Mouse (Mus musculus) cortical plate, adult 2 months (tissue): ENCODE results near the gene 2700049A03Rik. TPM values are rescaled to one million over a fixed set of nuclear protein-coding genes. Genes with fewer than 3 reads are reported as not detected.

Source experiments
- H3K27ac ChIP-seq: fragments of 200-500 bp; 2 replicates; pipeline ENCODE4 v1.5.1; 2012; ENCODE audit warnings: low read length, control low read depth, inconsistent platforms; ENCODE audit not compliant: insufficient read depth
- H3K4me1 ChIP-seq: fragments of 200-500 bp; 2 replicates; pipeline ENCODE4 v1.6.1; 2011; ENCODE audit warnings: low read length; ENCODE audit not compliant: control insufficient read depth, insufficient read depth
- H3K4me3 ChIP-seq: fragments of 200-500 bp; 2 replicates; pipeline ENCODE4 v1.5.1; 2011; ENCODE audit warnings: mild to moderate bottlenecking, low read length, control low read depth; ENCODE audit not compliant: insufficient read depth
- CTCF ChIP-seq: fragments of 200-500 bp; IDR thresholded peaks from 2 replicates; pipeline ENCODE4 v1.5.1; 2011; ENCODE audit warnings: mild to moderate bottlenecking, control low read depth, low read length; ENCODE audit not compliant: insufficient read depth; ENCODE audit errors: extremely low read depth
- POLR2A ChIP-seq: fragments of 200-500 bp; IDR thresholded peaks from 2 replicates; pipeline ENCODE4 v1.6.1; 2011; ENCODE audit warnings: mild to moderate bottlenecking, low read length, control low read depth; ENCODE audit not compliant: insufficient read depth; ENCODE audit errors: extremely low read depth
- polyA plus RNA-seq: library from polyadenylated mRNA; depleted of rRNA; stranded (reverse); fragments of >200 nt; gene quantifications from 2 replicates; pipeline ENCODE4 v1.2.3, GENCODE M21; 2012

2700049A03Rik gene
- polyA plus RNA-seq, 1 experiment = 5.3 TPM

DNA sequence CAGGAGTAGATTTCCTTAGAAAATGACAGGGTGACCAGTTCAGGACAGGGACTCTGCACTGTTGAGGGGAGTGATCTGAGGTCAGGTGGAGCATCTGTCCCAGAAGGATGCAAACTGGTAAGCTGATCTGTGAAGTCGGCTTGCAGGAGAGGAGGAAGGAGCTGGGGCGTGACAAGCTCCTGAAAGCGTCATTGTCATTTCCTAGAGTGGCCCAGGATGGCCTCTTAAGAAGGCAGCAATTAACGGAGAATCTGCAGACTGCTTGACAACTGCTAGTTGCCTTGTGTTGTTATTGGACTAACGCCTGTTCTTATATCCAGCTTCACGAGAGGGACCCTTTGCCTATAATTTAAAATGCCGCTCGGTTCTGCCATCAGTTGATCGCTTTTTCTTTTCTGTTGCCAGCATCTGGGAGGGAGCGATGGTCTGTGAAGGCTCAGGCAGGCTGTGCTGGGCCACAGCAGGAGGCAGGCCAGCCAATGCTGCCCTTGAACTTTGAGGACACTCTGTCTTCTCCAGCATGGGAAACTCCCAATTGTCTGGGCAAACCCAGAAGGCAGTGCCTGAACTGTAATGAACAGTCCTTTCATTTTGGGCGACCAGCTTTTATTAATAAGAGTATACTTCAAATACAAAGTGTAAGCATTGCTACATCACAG, 116.0 kb downstream of the 2700049A03Rik start:
- no peak overlapping the region for H3K4me3 ChIP-seq
- TF ChIP-seq CTCF = no peak

GRCm38 (mm10) chr12:71254779-71255178, 118.1 kb downstream of the 2700049A03Rik start:
- no peak overlapping the region for H3K4me3 ChIP-seq
- TF ChIP-seq POLR2A (no peak), CTCF (no peak)
- no peaks in the 10 kb centered on the region for H3K4me1 ChIP-seq
- H3K27ac ChIP-seq = no peak overlapping the region

More for the DNA sequence above, 116.0 kb downstream of the 2700049A03Rik start:
- no peaks in the 10 kb centered on the region for H3K4me1 ChIP-seq
- no peak overlapping the region for H3K27ac ChIP-seq

GRCm38 (mm10) chr12:71258196-71258920, 121.7 kb downstream of the 2700049A03Rik start:
- Histone ChIP-seq H3K4me1 (no peaks in the 10 kb centered on the region), H3K27ac (no peak overlapping the region), H3K4me3 (no peak overlapping the region)
- no peak for TF ChIP-seq POLR2A

GRCm38 (mm10) chr12:71264211-71264610, 127.6 kb downstream of the 2700049A03Rik start:
- H3K27ac ChIP-seq = no peak overlapping the region
- H3K4me3 ChIP-seq = no peak overlapping the region
- TF ChIP-seq CTCF (no peak), POLR2A (no peak)
- H3K4me1 ChIP-seq = no peaks in the 10 kb centered on the region

DNA sequence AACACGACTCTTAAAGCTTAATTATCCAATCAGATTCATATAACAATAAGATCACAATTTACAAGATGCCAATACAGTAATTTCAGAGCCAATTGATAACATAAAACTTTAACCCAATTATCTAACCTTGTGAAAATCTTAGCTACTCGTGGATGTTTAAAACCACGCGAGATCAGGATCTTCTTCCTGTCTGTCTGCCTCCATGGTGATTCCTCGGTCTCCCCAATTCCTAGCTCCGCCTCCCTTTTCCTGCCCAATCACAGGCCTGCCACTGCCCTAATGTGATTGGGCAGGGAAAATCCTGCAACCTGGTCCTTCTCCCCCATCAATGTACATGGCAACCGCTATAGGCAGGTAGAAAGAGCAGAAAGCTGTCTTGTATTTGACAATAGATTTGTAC, 132.7 kb downstream of the 2700049A03Rik start:
- Histone ChIP-seq H3K4me1 (no peaks in the 10 kb centered on the region), H3K4me3 (no peak overlapping the region), H3K27ac (no peak overlapping the region)
- no peak for TF ChIP-seq CTCF
- no peak for TF ChIP-seq POLR2A

- H3K27ac ChIP-seq = no peak overlapping the region
- no peak overlapping the region for H3K4me3 ChIP-seq
- no peaks in the 10 kb centered on the region for H3K4me1 ChIP-seq
- no peak for TF ChIP-seq POLR2A
- no peak for TF ChIP-seq CTCF
Observed at GRCm38 (mm10) chr12:71271131-71271530, 134.5 kb downstream of the 2700049A03Rik start.

GRCm38 (mm10) chr12:71274519-71275237, 138.0 kb downstream of the 2700049A03Rik start:
- H3K4me3 ChIP-seq = no peak overlapping the region
- TF ChIP-seq CTCF (no peak), POLR2A (no peak)
- H3K27ac ChIP-seq = no peak overlapping the region
- H3K4me1 ChIP-seq = peaks cover 2% of the 10 kb centered on the region; the same call in 1 of the 2 replicates

DNA sequence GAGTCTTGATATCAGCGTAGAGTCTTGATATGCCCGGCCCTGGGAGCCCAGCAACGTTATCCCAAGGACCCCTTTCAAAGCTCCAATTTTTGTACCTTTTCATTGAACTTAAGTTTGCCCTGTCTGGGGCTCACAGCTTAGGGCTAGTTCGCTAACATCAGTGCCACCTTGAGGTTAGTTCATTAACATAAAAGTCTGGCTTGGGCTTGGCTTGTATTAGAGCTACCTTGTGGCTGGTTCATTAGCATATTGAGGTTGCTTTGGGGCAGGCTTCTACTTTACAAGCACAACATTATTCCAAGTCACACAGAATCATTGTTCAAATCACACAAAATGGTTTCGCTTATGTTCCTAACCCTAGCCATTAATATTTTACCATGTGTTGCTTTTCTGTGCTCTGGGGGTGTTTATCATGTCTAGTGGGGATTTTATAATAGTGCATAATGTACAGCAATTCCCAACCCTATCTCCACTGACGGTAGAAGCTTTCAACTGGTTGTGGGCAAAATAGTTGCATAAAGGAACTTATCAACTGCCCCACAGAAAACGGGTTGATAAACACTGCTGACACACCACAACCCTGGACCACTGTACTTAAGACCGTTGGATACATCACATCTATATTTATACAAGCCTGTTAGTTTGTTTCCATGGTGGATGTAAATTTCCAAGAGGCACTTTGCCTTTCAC, 139.4 kb downstream of the 2700049A03Rik start:
- Histone ChIP-seq H3K27ac (no peak overlapping the region), H3K4me3 (no peak overlapping the region), H3K4me1 (peaks cover 2% of the 10 kb centered on the region; the same call in 1 of the 2 replicates)
- TF ChIP-seq CTCF (no peak), POLR2A (no peak)

DNA sequence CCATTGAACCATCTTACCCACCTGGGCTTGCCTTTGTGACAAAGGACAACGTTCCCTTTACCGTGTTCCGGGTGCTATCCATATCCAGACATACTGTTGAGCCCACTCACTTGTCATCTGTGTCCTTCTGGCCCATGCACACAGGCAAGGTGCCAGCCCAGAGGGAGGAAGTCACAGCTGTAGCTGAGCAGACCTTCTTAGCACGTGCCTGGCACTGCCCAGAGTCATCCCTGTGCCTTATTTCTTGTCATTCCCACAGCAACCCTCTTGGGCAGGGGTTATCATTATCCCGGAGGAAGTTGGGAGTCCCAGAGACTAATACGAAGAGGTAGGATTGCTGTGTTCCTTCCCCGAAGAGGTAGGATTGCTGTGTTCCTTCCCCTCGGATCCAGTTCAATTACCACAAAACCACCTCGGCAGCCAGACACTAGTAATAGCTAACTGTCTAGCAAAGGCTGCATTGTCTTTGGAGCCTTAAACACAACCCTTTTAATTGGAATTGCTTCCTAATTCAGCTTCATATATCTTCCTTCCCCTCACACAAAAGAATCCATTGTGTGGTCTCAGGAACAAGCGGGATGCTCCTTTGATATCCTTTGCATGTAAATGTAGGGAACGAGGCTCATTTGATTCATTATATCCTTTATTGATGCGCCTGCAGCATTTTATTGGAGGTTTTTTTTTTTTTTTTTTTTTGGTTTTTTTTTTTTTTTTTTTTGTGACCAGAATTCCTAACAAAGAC, 143.0 kb downstream of the 2700049A03Rik start:
- Histone ChIP-seq H3K27ac (no peak overlapping the region), H3K4me3 (no peak overlapping the region), H3K4me1 (peaks cover 2% of the 10 kb centered on the region; the same call in 1 of the 2 replicates)
- TF ChIP-seq POLR2A (no peak), CTCF (no peak)
